Mouse (Mus musculus) megakaryocyte progenitor cell, adult 5-6 weeks (primary cell): ENCODE measurements around the gene H2-M10.4. TPM values are rescaled to one million over a fixed set of nuclear protein-coding genes. Genes with fewer than 3 reads are reported as not detected.
"Not testable (repeated sequence)": the region's sequence is repeated elsewhere in the genome, so short reads cannot be mapped to it uniquely, and the experiment has no call there.

ENCODE experiments used
- ATAC-seq: replicated peaks from 2 replicates; pipeline ENCODE4 v1.8.0; 2016; ENCODE audit warnings: mild to moderate bottlenecking, moderate TSS enrichment, inconsistent platforms; ENCODE audit not compliant: poor library complexity
- total RNA-seq, 2 experiments: library from RNA; stranded (forward) in 1 of 2; stranded (reverse) in 1 of 2; fragments of 157-497, 149-512 nt in 1 of 2; fragments of 200-1000 nt in 1 of 2; gene quantifications; 2 replicates each; pipeline versions ENCODE4 v1.2.3 to v1.2.4; 2015 to 2017

The H2-M10.4 gene
- total RNA-seq (2015), result not detected in 2 replicates
- not detected in 2 replicates for total RNA-seq (2017)

DNA sequence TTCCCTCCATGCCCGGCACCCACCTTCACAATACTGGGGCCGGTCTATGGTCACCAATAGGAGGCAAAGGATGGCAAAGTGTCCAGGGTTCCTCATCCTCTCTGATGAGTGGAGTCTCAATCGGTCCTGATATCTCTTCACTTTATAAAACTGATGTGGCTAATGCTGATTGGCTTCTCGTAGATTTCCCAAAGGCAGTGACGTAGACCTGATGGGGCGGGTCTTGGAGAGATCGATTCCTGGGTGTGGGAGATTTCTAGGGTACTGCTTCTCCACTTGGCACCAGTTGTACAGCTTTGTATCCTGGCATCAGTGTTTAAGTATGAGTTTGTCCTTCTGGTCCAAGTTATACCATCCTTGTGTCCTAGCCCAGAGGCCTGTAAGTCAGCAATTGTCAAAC is at the start of gene H2-M10.4:
Gene H2-M10.4, minus strand, starts transcription at position 101 of the 400 bp plus-strand sequence.
- ATAC-seq, result no peak

DNA sequence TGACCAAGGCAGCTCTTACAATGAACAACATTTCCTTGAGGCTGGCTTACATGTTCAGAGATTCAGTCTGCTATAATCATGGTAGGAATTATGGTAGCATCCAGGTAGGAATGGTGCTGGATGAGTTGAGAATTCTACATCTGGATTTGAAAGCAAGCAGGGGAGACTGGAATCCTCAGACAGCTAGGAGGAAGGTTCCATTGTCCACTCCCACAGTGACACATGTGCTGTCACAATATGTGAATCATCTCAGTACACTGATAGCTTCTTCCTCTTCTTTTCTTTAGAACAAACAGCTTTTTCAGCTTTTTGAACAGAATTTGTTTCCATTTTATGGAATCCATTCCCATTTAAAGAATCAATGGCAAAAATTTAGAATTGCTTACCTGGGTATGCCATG is 41.8 kb upstream of the H2-M10.4 start:
- no peak for ATAC-seq

DNA sequence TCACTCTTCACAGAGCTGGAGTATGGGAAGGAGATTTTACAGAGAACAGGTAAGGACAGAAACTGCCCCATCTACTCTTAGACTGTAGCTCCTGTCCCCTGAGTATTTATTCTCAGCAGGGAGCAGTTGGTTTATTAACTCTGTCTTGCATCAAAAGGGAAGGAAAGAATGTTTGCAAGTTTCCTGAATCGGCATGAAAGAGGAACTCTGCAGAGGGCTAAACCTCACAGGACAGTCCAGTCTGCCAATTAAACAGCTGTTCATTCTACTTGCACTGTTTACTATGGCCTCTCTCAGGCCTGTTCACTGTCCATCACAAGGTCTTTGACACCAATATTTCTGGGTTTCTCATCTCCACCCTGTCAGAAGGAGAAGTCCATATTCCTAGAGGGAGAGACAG is 38.3 kb upstream of the H2-M10.4 start:
- peak; percentile 80 for ATAC-seq

DNA sequence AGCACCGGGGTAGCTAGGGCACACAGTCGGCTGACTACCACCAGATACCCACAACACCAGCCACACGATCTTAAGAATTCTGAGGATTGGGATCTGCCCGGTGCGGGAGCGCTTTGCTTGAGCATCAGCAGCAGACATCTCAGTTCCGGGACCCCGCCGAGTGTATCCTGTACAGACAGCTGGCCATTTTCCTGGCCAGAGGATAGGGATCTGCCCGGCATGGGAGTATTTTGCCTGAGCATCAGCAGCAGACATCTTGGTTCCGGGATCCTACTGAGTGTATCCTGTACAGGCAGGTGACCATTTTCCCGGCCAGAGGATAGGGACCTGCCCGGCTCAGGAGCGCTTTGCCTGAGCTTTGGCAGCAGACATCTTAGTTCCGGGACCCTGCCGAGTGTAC is 26.0 kb upstream of the H2-M10.4 start:
- ATAC-seq, result not testable (repeated sequence)

DNA sequence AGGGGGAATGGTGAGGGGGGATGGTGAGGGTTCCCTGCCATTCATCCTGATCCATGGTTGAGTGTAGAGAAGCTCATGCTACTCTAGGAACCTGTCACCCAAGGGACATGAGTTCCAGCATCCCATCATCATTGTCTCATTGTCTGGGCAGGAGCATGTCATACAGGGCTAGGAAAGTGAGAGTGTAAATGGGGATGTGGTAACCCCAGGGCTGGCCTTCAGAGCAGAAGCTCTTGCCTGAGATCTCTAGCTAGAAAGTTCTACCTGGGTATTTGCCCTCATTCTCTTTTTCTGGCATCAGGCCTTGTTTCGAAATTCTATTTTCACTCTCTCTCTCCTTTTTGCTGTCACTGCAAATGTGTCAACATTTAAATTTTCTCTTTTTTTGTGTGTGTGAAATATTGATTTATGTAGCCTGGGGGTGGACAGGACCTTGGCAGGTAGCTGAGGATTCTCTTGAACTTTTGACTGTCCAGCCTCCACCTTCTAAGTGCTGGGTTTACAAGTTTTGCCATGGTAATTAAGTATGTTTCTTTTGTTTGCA is 24.6 kb upstream of the H2-M10.4 start:
- ATAC-seq, result peak; percentile 50; the same call in 1 of the 2 replicates

DNA sequence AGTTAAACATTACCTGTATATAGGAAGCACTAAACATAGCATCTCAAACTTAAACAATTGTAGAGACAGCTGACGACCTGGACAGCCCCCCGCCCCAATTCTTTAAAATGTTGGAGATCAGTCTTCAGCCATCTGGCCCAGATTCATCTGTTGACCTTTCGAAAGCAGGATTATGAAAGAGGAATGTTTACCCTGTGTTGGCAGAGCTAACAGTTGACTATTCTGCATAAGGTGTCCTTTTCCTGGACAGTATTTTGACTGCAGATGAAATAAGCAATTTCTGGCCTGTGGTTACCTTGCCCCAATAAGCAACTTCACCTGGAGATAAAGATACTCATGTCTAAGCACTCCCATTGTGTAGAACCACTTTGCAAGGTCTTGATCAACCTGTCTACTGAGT is 21.7 kb upstream of the H2-M10.4 start:
- no peak for ATAC-seq

DNA sequence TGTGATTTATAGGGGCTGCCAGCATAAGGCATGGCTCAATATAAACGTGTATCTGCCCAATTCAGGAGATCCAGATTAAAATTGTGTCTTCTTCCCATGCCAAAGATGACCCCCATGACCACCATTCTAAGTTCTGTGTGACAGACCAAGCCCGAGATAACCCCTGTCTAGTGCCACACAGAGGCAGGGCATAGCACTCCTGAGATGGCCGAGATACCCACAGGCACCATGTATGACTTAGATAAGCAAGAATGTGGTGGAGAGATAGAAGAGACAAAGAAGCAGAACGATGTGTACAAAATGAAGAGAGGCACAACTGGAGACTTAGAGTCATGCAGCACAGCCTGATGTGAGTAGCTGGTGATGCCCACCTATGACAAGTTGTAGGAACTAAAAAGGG is 5.9 kb downstream of the H2-M10.4 start:
- ATAC-seq, result peak; percentile 86

DNA sequence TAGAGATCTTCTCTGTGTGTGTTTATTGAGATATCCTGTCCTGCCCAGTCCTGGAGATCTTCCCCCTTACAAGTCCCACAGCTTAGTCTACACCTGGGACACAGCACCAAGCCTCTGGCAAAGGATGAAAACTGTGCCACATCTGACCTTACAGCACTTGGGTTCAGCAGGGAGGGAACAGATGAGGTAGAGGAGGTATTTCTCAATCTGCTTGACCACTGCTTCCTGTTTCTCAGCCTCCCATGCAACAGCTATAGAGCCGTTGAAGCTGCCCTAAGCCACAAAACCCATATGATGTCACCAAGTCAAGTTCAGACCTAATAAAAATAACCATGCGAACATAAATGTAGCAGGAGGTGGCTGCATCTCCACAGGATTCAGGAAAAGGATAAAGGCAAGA is 30.7 kb downstream of the H2-M10.4 start:
- ATAC-seq, result peak; percentile 100

DNA sequence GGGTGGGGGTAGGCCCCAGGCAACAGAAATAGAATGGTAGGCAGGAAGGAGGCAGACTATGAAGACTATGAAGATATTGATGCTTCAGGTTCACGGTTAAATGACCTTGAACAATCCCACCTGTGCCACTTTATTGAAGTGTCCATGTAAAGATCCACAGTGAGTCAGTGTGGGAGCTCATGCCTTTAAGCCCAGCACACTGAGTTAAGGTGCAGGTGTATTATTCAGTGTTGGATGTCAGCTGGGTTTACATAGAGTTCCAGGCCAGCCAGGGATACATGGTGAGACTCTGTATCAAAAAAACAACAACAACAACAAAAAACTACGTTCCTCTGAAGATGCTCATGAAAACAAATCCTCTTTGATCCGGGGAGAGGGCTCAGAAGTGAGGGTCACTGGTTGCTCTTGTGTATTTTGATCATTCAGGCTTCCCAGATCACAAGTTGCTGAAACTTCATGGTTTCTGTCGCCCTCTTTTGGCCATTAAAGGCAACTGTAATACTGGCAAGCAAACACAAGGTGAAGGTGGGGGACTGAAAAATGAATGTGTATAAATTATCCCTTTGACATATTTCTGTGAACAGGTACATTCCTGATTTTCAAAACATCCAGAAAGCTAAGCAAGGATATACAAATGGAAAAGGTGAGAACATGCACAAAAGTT is 43.9 kb downstream of the H2-M10.4 start:
- ATAC-seq, result peak; percentile 80

DNA sequence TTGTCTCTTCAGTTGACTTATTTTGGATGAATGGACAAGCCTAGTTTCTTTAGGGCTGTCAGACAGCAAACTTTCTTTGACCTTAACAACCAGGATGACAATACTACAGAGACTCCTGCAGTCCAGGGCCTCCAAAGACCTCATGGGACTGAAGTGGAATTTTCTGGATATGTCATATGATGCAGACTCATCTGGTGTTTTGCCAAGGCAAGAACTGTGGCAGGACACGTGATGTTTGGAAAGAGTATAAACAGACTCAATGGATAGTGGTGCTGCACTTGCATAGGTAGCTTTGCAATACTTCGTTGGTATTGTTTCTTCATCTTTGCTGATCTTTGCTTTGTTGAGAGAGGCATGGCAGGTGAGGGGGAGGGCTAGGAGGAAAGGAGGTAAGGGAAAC is 44.7 kb downstream of the H2-M10.4 start:
- no peak for ATAC-seq

DNA sequence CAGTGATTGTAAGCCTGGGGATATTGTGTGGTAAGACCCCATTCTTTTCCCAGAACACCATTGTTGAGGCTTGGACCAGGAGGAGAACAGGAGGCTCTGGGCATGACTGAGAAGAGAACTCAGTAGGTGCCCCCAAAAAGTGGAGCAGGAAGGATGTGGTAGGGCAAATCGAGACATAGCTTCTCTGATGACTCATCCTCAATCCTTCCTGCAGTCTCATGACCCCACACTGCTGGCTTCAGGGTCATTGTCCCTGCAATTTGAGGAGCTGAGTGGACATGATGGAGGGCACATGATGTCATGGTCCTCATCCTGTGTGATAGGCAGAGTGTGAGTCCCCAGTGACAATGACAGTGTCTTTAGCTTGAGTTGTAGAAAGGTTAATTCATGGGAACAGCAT is 46.7 kb downstream of the H2-M10.4 start:
- ATAC-seq, result peak; percentile 48; the same call in 1 of the 2 replicates

DNA sequence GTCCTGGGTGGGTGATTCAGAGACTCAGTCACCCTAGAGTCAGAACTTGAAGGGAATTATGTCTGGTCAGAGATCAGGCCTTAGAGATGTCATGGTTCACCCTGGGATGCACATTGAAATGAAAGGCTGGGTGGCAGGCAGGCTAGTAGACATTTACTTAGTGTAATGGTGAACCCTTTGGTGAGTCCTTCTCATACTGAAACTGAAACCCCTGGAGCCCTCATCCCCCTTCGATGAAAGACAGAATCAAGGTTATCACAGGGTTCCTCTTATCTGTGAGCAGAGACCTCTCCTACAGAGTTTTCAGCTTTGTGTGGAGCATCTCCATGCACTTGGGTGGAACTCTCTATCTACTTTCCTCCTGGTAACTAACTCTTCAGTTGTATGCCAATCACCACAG is 47.8 kb downstream of the H2-M10.4 start:
- ATAC-seq, result no peak

Other genes starting within 250 kb of the H2-M10.4 start
- 48.6 and 56.3 TPM in 2 replicates for gene Rpp21, start 204.3 kb downstream of the H2-M10.4 start, total RNA-seq (2015)
- gene Rpp21, start 204.3 kb downstream of the H2-M10.4 start, total RNA-seq (2017), result 25.9 and 50.6 TPM in 2 replicates
- 13.2 and 14.1 TPM in 2 replicates for gene Trim39, start 190.1 kb downstream of the H2-M10.4 start, total RNA-seq (2015)
- gene Trim39, start 190.1 kb downstream of the H2-M10.4 start, total RNA-seq (2017), result 15.3 and 16.3 TPM in 2 replicates
- gene H2-M10.2, start 175.8 kb downstream of the H2-M10.4 start, total RNA-seq (2015), result not detected in 2 replicates
- gene H2-M10.2, start 175.8 kb downstream of the H2-M10.4 start, total RNA-seq (2017), result not detected in 2 replicates
- gene H2-M10.1, start 136.2 kb downstream of the H2-M10.4 start, total RNA-seq (2015), result not detected in 2 replicates
- gene H2-M10.1, start 136.2 kb downstream of the H2-M10.4 start, total RNA-seq (2017), result not detected in 2 replicates
- gene H2-M10.3, start 93.9 kb downstream of the H2-M10.4 start, total RNA-seq (2015), result not detected in 2 replicates
- gene H2-M10.3, start 93.9 kb downstream of the H2-M10.4 start, total RNA-seq (2017), result not detected in 2 replicates
- gene H2-M11, start 84.7 kb upstream of the H2-M10.4 start, total RNA-seq (2015), result not detected in 2 replicates
- not detected in 2 replicates for gene H2-M11, start 84.7 kb upstream of the H2-M10.4 start, total RNA-seq (2017)
- not detected in 2 replicates for gene H2-M9, start 180.3 kb upstream of the H2-M10.4 start, total RNA-seq (2015)
- gene H2-M9, start 180.3 kb upstream of the H2-M10.4 start, total RNA-seq (2017), result not detected in 2 replicates
- gene H2-M1, start 209.9 kb upstream of the H2-M10.4 start, total RNA-seq (2015), result not detected in 2 replicates
- not detected in 2 replicates for gene H2-M1, start 209.9 kb upstream of the H2-M10.4 start, total RNA-seq (2017)